Mouse (Mus musculus): ENCODE results near the gene Osbpl8. TPM values are rescaled to one million over a fixed set of nuclear protein-coding genes. Genes with fewer than 3 reads are reported as not detected.

Osbpl8 gene
- polyA plus RNA-seq (2011; ENCODE audit: insufficient read depth, insufficient read length, low read depth, missing spikeins): 14.1 and 16.4 TPM in 2 replicates

GRCm38 (mm10) chr10:111164304-111165218, at the start of gene Osbpl8:
Osbpl8 (plus strand) TSS chr10:111164752.
- H3K27me3 ChIP-seq (ENCODE audit: control insufficient read depth, insufficient read depth, low read length, poor library complexity, severe bottlenecking): no peaks in the 10 kb centered on the region
- TF ChIP-seq EP300 (IDR thresholded peaks at IDR 0.05; ENCODE audit: insufficient read depth, low read depth, low read length) (no peak), CTCF (IDR thresholded peaks at IDR 0.05; ENCODE audit: low read depth, low read length) (no peak), POLR2A (IDR thresholded peaks at IDR 0.05; ENCODE audit: insufficient read depth, low read length) (no peak)
- H3K9me3 ChIP-seq (replicated peaks; ENCODE audit: control insufficient read depth, insufficient read depth, low read length, poor library complexity, severe bottlenecking): no peaks in the 10 kb centered on the region
- H3K4me3 ChIP-seq (ENCODE audit: low read depth, low read length): peak within 1 kb of the TSS; percentile 81
- H3K9ac ChIP-seq (ENCODE audit: low read depth, poor library complexity, severe bottlenecking): peak within 1 kb of the TSS; percentile 85
- no peaks in the 10 kb centered on the region for H3K4me1 ChIP-seq (ENCODE audit: control insufficient read depth, insufficient read depth, low read length)
- no peaks in the 10 kb centered on the region for H3K36me3 ChIP-seq (ENCODE audit: control insufficient read depth, insufficient read depth, low read length, poor library complexity, severe bottlenecking)
- H3K27ac ChIP-seq (ENCODE audit: insufficient read depth, low read length): no peak within 1 kb of the TSS

GRCm38 (mm10) chr10:111117198-111117845, 47.2 kb upstream of the Osbpl8 start:
- no peak overlapping the region for H3K4me3 ChIP-seq (ENCODE audit: low read depth, low read length)
- no peaks in the 10 kb centered on the region for H3K9me3 ChIP-seq (replicated peaks; ENCODE audit: control insufficient read depth, insufficient read depth, low read length, poor library complexity, severe bottlenecking)
- no peaks in the 10 kb centered on the region for H3K36me3 ChIP-seq (ENCODE audit: control insufficient read depth, insufficient read depth, low read length, poor library complexity, severe bottlenecking)
- TF ChIP-seq EP300 (IDR thresholded peaks at IDR 0.05; ENCODE audit: insufficient read depth, low read depth, low read length) (0 out of 2 replicates have a peak, but pooled peaks have one; percentile 47), POLR2A (IDR thresholded peaks at IDR 0.05; ENCODE audit: insufficient read depth, low read length) (no peak), CTCF (IDR thresholded peaks at IDR 0.05; ENCODE audit: low read depth, low read length) (no peak)
- 0 out of 2 replicates have a peak overlapping the region, but pooled peaks have one; percentile 31 for H3K27ac ChIP-seq (ENCODE audit: insufficient read depth, low read length)
- no peak overlapping the region for H3K9ac ChIP-seq (ENCODE audit: low read depth, poor library complexity, severe bottlenecking)
- no peaks in the 10 kb centered on the region for H3K27me3 ChIP-seq (ENCODE audit: control insufficient read depth, insufficient read depth, low read length, poor library complexity, severe bottlenecking)
- H3K4me1 ChIP-seq (ENCODE audit: control insufficient read depth, insufficient read depth, low read length): no peaks in the 10 kb centered on the region

GRCm38 (mm10) chr10:111118292-111118691, 46.3 kb upstream of the Osbpl8 start:
- Histone ChIP-seq H3K4me3 (ENCODE audit: low read depth, low read length) (no peak overlapping the region), H3K36me3 (ENCODE audit: control insufficient read depth, insufficient read depth, low read length, poor library complexity, severe bottlenecking) (no peaks in the 10 kb centered on the region), H3K27me3 (ENCODE audit: control insufficient read depth, insufficient read depth, low read length, poor library complexity, severe bottlenecking) (no peaks in the 10 kb centered on the region), H3K9me3 (replicated peaks; ENCODE audit: control insufficient read depth, insufficient read depth, low read length, poor library complexity, severe bottlenecking) (no peaks in the 10 kb centered on the region), H3K27ac (ENCODE audit: insufficient read depth, low read length) (no peak overlapping the region), H3K4me1 (ENCODE audit: control insufficient read depth, insufficient read depth, low read length) (no peaks in the 10 kb centered on the region), H3K9ac (ENCODE audit: low read depth, poor library complexity, severe bottlenecking) (no peak overlapping the region)
- no peak for TF ChIP-seq POLR2A (IDR thresholded peaks at IDR 0.05; ENCODE audit: insufficient read depth, low read length)
- no peak for TF ChIP-seq EP300 (IDR thresholded peaks at IDR 0.05; ENCODE audit: insufficient read depth, low read depth, low read length)
- no peak for TF ChIP-seq CTCF (IDR thresholded peaks at IDR 0.05; ENCODE audit: low read depth, low read length)

GRCm38 (mm10) chr10:111118991-111119650, 45.4 kb upstream of the Osbpl8 start:
- Histone ChIP-seq H3K4me3 (ENCODE audit: low read depth, low read length) (no peak overlapping the region), H3K9ac (ENCODE audit: low read depth, poor library complexity, severe bottlenecking) (no peak overlapping the region), H3K36me3 (ENCODE audit: control insufficient read depth, insufficient read depth, low read length, poor library complexity, severe bottlenecking) (no peaks in the 10 kb centered on the region), H3K27me3 (ENCODE audit: control insufficient read depth, insufficient read depth, low read length, poor library complexity, severe bottlenecking) (no peaks in the 10 kb centered on the region), H3K9me3 (replicated peaks; ENCODE audit: control insufficient read depth, insufficient read depth, low read length, poor library complexity, severe bottlenecking) (no peaks in the 10 kb centered on the region), H3K27ac (ENCODE audit: insufficient read depth, low read length) (no peak overlapping the region), H3K4me1 (ENCODE audit: control insufficient read depth, insufficient read depth, low read length) (no peaks in the 10 kb centered on the region)
- TF ChIP-seq POLR2A (IDR thresholded peaks at IDR 0.05; ENCODE audit: insufficient read depth, low read length) (no peak), CTCF (IDR thresholded peaks at IDR 0.05; ENCODE audit: low read depth, low read length) (no peak), EP300 (IDR thresholded peaks at IDR 0.05; ENCODE audit: insufficient read depth, low read depth, low read length) (no peak)

- H3K36me3 ChIP-seq (ENCODE audit: control insufficient read depth, insufficient read depth, low read length, poor library complexity, severe bottlenecking): no peaks in the 10 kb centered on the region
- no peak overlapping the region for H3K27ac ChIP-seq (ENCODE audit: insufficient read depth, low read length)
- no peak overlapping the region for H3K9ac ChIP-seq (ENCODE audit: low read depth, poor library complexity, severe bottlenecking)
- no peaks in the 10 kb centered on the region for H3K27me3 ChIP-seq (ENCODE audit: control insufficient read depth, insufficient read depth, low read length, poor library complexity, severe bottlenecking)
- H3K4me1 ChIP-seq (ENCODE audit: control insufficient read depth, insufficient read depth, low read length): no peaks in the 10 kb centered on the region
- TF ChIP-seq CTCF (IDR thresholded peaks at IDR 0.05; ENCODE audit: low read depth, low read length) (no peak), EP300 (IDR thresholded peaks at IDR 0.05; ENCODE audit: insufficient read depth, low read depth, low read length) (no peak), POLR2A (IDR thresholded peaks at IDR 0.05; ENCODE audit: insufficient read depth, low read length) (no peak)
- H3K4me3 ChIP-seq (ENCODE audit: low read depth, low read length): no peak overlapping the region
- H3K9me3 ChIP-seq (replicated peaks; ENCODE audit: control insufficient read depth, insufficient read depth, low read length, poor library complexity, severe bottlenecking): no peaks in the 10 kb centered on the region
These were observed 44.8 kb upstream of the Osbpl8 start for GRCm38 (mm10) chr10:111119756-111120155.
